11 mouse cellular contexts compared by ENCODE assay signal in the genomic region with DNA sequence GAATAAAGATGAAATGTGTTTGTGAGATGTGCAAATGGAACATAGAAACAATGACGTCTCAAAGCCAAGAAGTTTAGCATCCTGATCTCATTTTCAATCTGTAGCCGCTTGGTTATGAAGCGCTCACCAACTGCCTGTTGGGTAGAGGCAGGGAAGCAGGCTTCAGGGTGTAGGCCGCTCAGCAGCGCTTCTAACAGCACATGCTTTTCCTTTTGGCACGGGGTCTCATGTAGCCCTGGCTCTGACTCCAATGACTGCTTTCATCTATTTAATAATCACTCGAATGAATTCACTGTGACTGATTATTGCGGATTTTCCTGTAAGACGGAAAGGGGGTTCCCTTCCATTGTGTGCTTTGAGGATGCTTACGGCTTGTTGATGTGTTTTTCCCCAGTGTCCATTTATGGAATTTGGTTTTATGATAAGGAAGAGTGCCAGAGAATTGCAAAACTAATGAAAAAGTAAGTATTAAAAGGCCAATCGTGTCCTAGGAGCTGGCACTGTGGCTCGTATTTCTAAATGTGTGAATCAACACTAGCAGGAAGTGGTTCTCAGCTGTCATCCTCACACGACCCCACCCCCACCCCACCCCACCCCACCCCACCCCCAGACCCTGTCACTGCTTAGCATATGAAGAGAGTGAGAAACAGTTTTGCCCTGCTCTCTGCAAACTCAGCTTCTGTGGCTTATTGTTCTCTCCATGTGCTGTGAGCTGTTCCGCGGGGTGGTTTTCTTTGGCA. TPM values are rescaled to one million over a fixed set of nuclear protein-coding genes. Genes with fewer than 3 reads are reported as not detected.
A peak's percentile ranks its signal among the peaks of the same experiment; 100 is the strongest.
DNase-seq lines count a peak whose midpoint lies in the region; ATAC-seq and TF ChIP-seq lines count a peak whose summit lies in the region.
"Had no signal": no experiment of that assay in that cellular context is flagged by ENCODE, and none has a peak within 500 bp of the region (broad histone marks: within the 10 kb centered on the region; RNA-seq: fewer than 3 reads in every experiment).

No protein-coding gene starts in this region.

- H3K27ac ChIP-seq in heart, embryonic 13.5 days (replicated peaks), result peak overlapping the region; percentile 66; the same call in 1 of the 2 replicates
- no peak overlapping the region for H3K27ac ChIP-seq in neural tube, embryonic 12.5 days
- H3K27ac ChIP-seq in neural tube, embryonic 15.5 days (replicated peaks), result no peak overlapping the region; the same call in 1 of the 2 replicates
- peak overlapping the region; percentile 72 for H3K27ac ChIP-seq in hindbrain, embryonic 11.5 days (ENCODE audit: low read depth, low read length)
- H3K27ac ChIP-seq in olfactory bulb, adult 2 months (ENCODE audit: insufficient read depth, low read depth, low read length), result peak overlapping the region; percentile 88

- no peak for ATAC-seq in heart, embryonic 13.5 days (ENCODE audit: extremely low read depth, insufficient number of reproducible peaks, low FRiP score, low TSS enrichment)
- peak; percentile 75; the same call in 1 of the 2 replicates for ATAC-seq in neural tube, embryonic 12.5 days (ENCODE audit: low FRiP score, low read depth)
- no peak for ATAC-seq in neural tube, embryonic 15.5 days (ENCODE audit: low FRiP score)
- peak; percentile 86 for ATAC-seq in hindbrain, embryonic 11.5 days (ENCODE audit: low FRiP score)

- no peak for TF ChIP-seq POLR2A in olfactory bulb, adult 2 months (IDR thresholded peaks at IDR 0.05; ENCODE audit: insufficient read depth, low read depth, low read length)

- WGBS in heart, embryonic 13.5 days, result 52% methylated on average over 15 of the region's 15 CpGs
- 47% methylated on average over 15 of the region's 15 CpGs for WGBS in neural tube, embryonic 12.5 days
- 31% methylated on average over 15 of the region's 15 CpGs for WGBS in neural tube, embryonic 15.5 days
- 43% methylated on average over 15 of the region's 15 CpGs for WGBS in hindbrain, embryonic 11.5 days
- 43% methylated on average over 15 of the region's 15 CpGs for WGBS in olfactory bulb, adult 2 months

- TF ChIP-seq CTCF in olfactory bulb, adult 2 months (IDR thresholded peaks at IDR 0.05; ENCODE audit: insufficient read depth, low read depth, low read length), result no peak

- H3K9ac ChIP-seq in heart, embryonic 13.5 days, result 0 out of 2 replicates have a peak overlapping the region, but pooled peaks have one; percentile 28
- H3K9ac ChIP-seq in neural tube, embryonic 12.5 days, result no peak overlapping the region
- H3K9ac ChIP-seq in neural tube, embryonic 15.5 days (replicated peaks), result no peak overlapping the region
- H3K9ac ChIP-seq in hindbrain, embryonic 11.5 days (ENCODE audit: low read depth, low read length), result no peak overlapping the region

- no peaks in the 10 kb centered on the region for H3K36me3 ChIP-seq in heart, embryonic 13.5 days
- H3K36me3 ChIP-seq in neural tube, embryonic 12.5 days, result peaks cover 30% of the 10 kb centered on the region; the same call in 1 of the 2 replicates
- peaks cover 16% of the 10 kb centered on the region for H3K36me3 ChIP-seq in neural tube, embryonic 15.5 days
- 0 out of 2 replicates have a peak, but pooled peaks cover 2% of the 10 kb centered on the region for H3K36me3 ChIP-seq in hindbrain, embryonic 11.5 days (ENCODE audit: control insufficient read depth, insufficient read depth, low read length)

- H3K9me3 ChIP-seq in heart, embryonic 13.5 days, result no peaks in the 10 kb centered on the region
- no peaks in the 10 kb centered on the region for H3K9me3 ChIP-seq in neural tube, embryonic 12.5 days
- H3K9me3 ChIP-seq in neural tube, embryonic 15.5 days (replicated peaks), result no peaks in the 10 kb centered on the region
- H3K9me3 ChIP-seq in hindbrain, embryonic 11.5 days (ENCODE audit: control insufficient read depth, low read length), result no peaks in the 10 kb centered on the region

- no peak overlapping the region for H3K4me2 ChIP-seq in heart, embryonic 13.5 days
- H3K4me2 ChIP-seq in neural tube, embryonic 12.5 days (replicated peaks), result 0 out of 2 replicates have a peak overlapping the region, but pooled peaks have one; percentile 0
- H3K4me2 ChIP-seq in neural tube, embryonic 15.5 days, result no peak overlapping the region
- H3K4me2 ChIP-seq in hindbrain, embryonic 11.5 days (replicated peaks; ENCODE audit: low read depth, low read length), result 0 out of 2 replicates have a peak overlapping the region, but pooled peaks have one; percentile 11

- H3K4me1 ChIP-seq in heart, embryonic 13.5 days, result peaks cover 82% of the 10 kb centered on the region
- peaks cover 11% of the 10 kb centered on the region for H3K4me1 ChIP-seq in neural tube, embryonic 12.5 days
- peaks cover 14% of the 10 kb centered on the region for H3K4me1 ChIP-seq in neural tube, embryonic 15.5 days
- no peaks in the 10 kb centered on the region; the same call in 1 of the 2 replicates for H3K4me1 ChIP-seq in hindbrain, embryonic 11.5 days (replicated peaks; ENCODE audit: control insufficient read depth, insufficient read depth, low read length)
- H3K4me1 ChIP-seq in olfactory bulb, adult 2 months (ENCODE audit: control insufficient read depth, insufficient read depth, low read length), result peaks cover 13% of the 10 kb centered on the region

- DNase-seq in heart, adult 9 months (ENCODE audit: low spot score in 2 of 2), result no peak
- DNase-seq in hindbrain, embryonic 11.5 days (ENCODE audit: low spot score), result peak; percentile 27
- no peak for DNase-seq in adrenal gland, postnatal 25 days
- no peak for DNase-seq in kidney, adult 9 months
- DNase-seq: thymus, postnatal 14 days had no signal

- H3K4me3 ChIP-seq in heart, embryonic 13.5 days, result no peak overlapping the region
- no peak overlapping the region for H3K4me3 ChIP-seq in neural tube, embryonic 12.5 days
- no peak overlapping the region for H3K4me3 ChIP-seq in neural tube, embryonic 15.5 days (replicated peaks)
- no peak overlapping the region for H3K4me3 ChIP-seq in hindbrain, embryonic 11.5 days (ENCODE audit: low read depth, low read length)
- no peak overlapping the region for H3K4me3 ChIP-seq in olfactory bulb, adult 2 months (ENCODE audit: insufficient read depth, low read depth, low read length)

- no peaks in the 10 kb centered on the region for H3K27me3 ChIP-seq in heart, embryonic 13.5 days (replicated peaks)
- no peaks in the 10 kb centered on the region for H3K27me3 ChIP-seq in neural tube, embryonic 12.5 days (replicated peaks)
- no peaks in the 10 kb centered on the region for H3K27me3 ChIP-seq in neural tube, embryonic 15.5 days (replicated peaks)
- H3K27me3 ChIP-seq in hindbrain, embryonic 11.5 days (ENCODE audit: control insufficient read depth, insufficient read depth, low read length), result no peaks in the 10 kb centered on the region

RNA-seq across cellular contexts. Expression of a gene that starts 2.5 kb away (rescaled TPM):
- polyA plus RNA-seq in heart, embryonic 13.5 days (2015; fragmentation: Nextera tagmentation; extraction: Ambion mirVana), result 41.8 and 43.3 TPM in 2 replicates
- polyA plus RNA-seq in neural tube, embryonic 12.5 days (2016; fragmentation: Nextera tagmentation; extraction: Ambion mirVana), result 5.9 TPM in 2 replicates
- polyA plus RNA-seq in neural tube, embryonic 15.5 days (2015; fragmentation: Nextera tagmentation; extraction: Ambion mirVana), result 7.1 and 7.4 TPM in 2 replicates
- polyA plus RNA-seq in hindbrain, embryonic 11.5 days (2014; fragmentation: Nextera tagmentation; extraction: Ambion mirVana), result 3.6 and 4.0 TPM in 2 replicates
- 35.8 TPM in 1 of 2 replicates, not detected in the other for polyA plus RNA-seq in olfactory bulb, adult 2 months (2012; ENCODE audit: insufficient read depth, insufficient read length, low replicate concordance, missing spikeins)
- 104 and 106 TPM in 2 replicates for total RNA-seq in adrenal gland, postnatal 25 days (2021)

RNA-seq across cellular contexts. Expression of a gene that starts 23.7 kb away (rescaled TPM):
- polyA plus RNA-seq in heart, embryonic 13.5 days (2015; fragmentation: Nextera tagmentation; extraction: Ambion mirVana), result 6.0 and 6.3 TPM in 2 replicates
- polyA plus RNA-seq in neural tube, embryonic 12.5 days (2016; fragmentation: Nextera tagmentation; extraction: Ambion mirVana), result 12.4 and 12.9 TPM in 2 replicates
- polyA plus RNA-seq in neural tube, embryonic 15.5 days (2015; fragmentation: Nextera tagmentation; extraction: Ambion mirVana), result 11.0 and 11.3 TPM in 2 replicates
- 10.8 and 10.9 TPM in 2 replicates for polyA plus RNA-seq in hindbrain, embryonic 11.5 days (2014; fragmentation: Nextera tagmentation; extraction: Ambion mirVana)
- not detected in 2 replicates for polyA plus RNA-seq in olfactory bulb, adult 2 months (2012; ENCODE audit: insufficient read depth, insufficient read length, low replicate concordance, missing spikeins)
- 16.1 and 18.0 TPM in 2 replicates for total RNA-seq in adrenal gland, postnatal 25 days (2021)

RNA-seq across cellular contexts. Expression of a gene that starts 37.6 kb away (rescaled TPM):
- polyA plus RNA-seq in heart, embryonic 13.5 days (2015; fragmentation: Nextera tagmentation; extraction: Ambion mirVana), result not detected in 2 replicates
- polyA plus RNA-seq in neural tube, embryonic 12.5 days (2016; fragmentation: Nextera tagmentation; extraction: Ambion mirVana), result 0.04 and 0.41 TPM in 2 replicates
- polyA plus RNA-seq in neural tube, embryonic 15.5 days (2015; fragmentation: Nextera tagmentation; extraction: Ambion mirVana), result 0.40 and 1.2 TPM in 2 replicates
- 0.05 TPM in 1 of 2 replicates, not detected in the other for polyA plus RNA-seq in hindbrain, embryonic 11.5 days (2014; fragmentation: Nextera tagmentation; extraction: Ambion mirVana)
- not detected in 2 replicates for polyA plus RNA-seq in olfactory bulb, adult 2 months (2012; ENCODE audit: insufficient read depth, insufficient read length, low replicate concordance, missing spikeins)
- total RNA-seq in adrenal gland, postnatal 25 days (2021), result not detected in 2 replicates
- polyA plus RNA-seq: embryonic facial prominence, embryonic 11.5 days; heart, embryonic 14.5 days had no signal

Comparison
In these comparisons a context has a peak if more than half of its experiments do, and no peak if none do; other contexts are left out.
1. ATAC-seq: peak in neural tube, embryonic 12.5 days (single experiment) and hindbrain, embryonic 11.5 days (single experiment); none in heart, embryonic 13.5 days (single experiment) and neural tube, embryonic 15.5 days (single experiment).
2. H3K4me2 ChIP-seq: peak in neural tube, embryonic 12.5 days (single experiment) and hindbrain, embryonic 11.5 days (single experiment); none in heart, embryonic 13.5 days (single experiment) and neural tube, embryonic 15.5 days (single experiment).
3. H3K27ac ChIP-seq: peak in heart, embryonic 13.5 days (single experiment), hindbrain, embryonic 11.5 days (single experiment) and olfactory bulb, adult 2 months (single experiment); none in neural tube, embryonic 12.5 days (single experiment) and neural tube, embryonic 15.5 days (single experiment).